Mouse (Mus musculus) cerebellum, adult (tissue): ENCODE measurements around the gene Eno2.
A peak's percentile ranks its signal among the peaks of the same experiment; 100 is the strongest.

ENCODE experiments used
- ATAC-seq: cut with Nextera tagmentation; 2 replicates; pipeline ENCODE4 v1.9.2; 2017; ENCODE audit warnings: mild to moderate bottlenecking, moderate library complexity, mixed read lengths; ENCODE audit not compliant: insufficient number of reproducible peaks, low FRiP score, low TSS enrichment

Eno2 gene

GRCm38 (mm10) chr6:124717968-124718367, 51.5 kb downstream of the Eno2 start:
- ATAC-seq: no peak

- no peak for ATAC-seq
These were observed 52.5 kb downstream of the Eno2 start for GRCm38 (mm10) chr6:124716864-124717490.

- ATAC-seq: no peak
These were observed 56.6 kb downstream of the Eno2 start for GRCm38 (mm10) chr6:124712918-124713317.

DNA sequence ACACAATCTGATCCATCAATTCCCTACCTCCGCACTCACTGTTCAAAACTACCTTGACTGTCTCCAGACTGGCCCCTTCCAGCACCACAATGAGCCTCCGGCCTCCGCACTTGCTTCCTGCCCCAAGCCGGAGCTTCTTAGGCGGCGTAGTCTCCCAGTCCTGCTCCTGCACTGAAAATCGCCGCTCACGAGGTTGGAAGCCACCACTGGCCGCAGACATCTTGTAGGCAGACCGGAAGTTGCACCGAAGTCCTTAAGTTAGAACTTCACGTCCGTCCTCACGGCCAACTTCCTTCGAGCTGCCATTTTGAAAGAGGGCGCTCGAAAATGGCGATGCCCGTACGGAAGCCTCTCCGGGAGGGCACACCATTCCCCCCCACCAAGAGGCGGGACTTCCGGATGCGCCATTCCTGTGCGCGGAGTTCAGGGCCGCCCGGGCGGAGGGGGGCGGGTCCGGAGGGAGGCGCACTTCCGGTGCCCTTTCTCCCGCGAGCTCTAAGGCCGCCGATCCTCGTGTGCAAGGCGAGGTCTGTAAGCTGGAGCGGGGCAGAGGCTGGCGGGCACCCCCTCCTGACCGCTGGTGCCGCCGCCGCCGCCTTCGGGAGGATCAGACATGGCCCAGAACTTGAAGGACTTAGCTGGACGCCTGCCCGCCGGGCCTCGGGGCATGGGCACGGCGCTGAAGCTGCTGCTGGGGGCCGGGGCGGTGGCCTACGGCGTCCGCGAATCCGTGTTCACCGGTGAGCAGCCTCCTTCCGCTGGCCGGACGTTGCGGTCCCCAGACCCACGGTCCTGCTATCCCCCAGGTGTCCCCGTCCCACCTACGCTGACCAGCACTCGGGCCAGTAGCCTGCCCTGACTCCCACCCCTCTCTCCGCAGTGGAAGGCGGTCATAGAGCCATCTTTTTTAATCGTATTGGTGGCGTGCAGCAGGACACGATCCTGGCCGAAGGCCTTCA, 57.4 kb downstream of the Eno2 start, which contains the start of the genes Emg1 and Phb2:
Emg1 (minus strand) TSS at position 355 of the 959 bp plus-strand sequence.
Phb2 (plus strand) TSS at position 513 of the 959 bp plus-strand sequence.
- peak; percentile 92 for ATAC-seq
